Mouse (Mus musculus) megakaryocyte, embryonic 14.5 days (primary cell): ENCODE data around the gene Hist1h1b.

Source experiments
- FLI1 ChIP-seq: IDR thresholded peaks from 2 replicates; pipeline ENCODE4 v1.6.1; 2012; ENCODE audit warnings: low read length, inconsistent platforms, mixed read lengths
- GATA1 ChIP-seq: IDR thresholded peaks from 3 replicates; pipeline ENCODE4 v1.6.1; 2012; ENCODE audit warnings: mixed read lengths, low read length, inconsistent platforms, borderline replicate concordance

DNA sequence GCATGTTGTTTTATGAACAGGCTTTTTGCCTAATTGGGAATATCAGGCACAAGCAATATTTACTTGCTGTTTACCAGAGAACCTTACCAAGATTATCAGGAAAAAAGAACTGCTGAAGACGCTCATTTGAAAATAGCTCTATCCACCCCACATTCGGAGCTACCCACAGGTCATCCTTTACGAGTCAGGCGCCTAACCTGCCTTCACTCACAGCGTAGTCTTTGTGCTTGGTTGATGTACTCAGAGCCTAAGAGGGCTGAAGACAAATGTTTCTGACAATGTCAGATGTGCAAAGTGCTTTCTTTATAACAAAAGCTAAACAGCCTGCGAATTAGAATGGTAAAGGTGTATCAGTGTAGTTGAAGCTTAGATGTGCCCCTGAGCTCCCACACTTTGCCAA is 3.9 kb upstream of the Hist1h1b start:
- TF ChIP-seq GATA1: no peak
- no peak for TF ChIP-seq FLI1
